Mouse (Mus musculus): ENCODE results near the gene Rnaset2b.
"Not testable (repeated sequence)": the region's sequence is repeated elsewhere in the genome, so short reads cannot be mapped to it uniquely, and the experiment has no call there.

DNA sequence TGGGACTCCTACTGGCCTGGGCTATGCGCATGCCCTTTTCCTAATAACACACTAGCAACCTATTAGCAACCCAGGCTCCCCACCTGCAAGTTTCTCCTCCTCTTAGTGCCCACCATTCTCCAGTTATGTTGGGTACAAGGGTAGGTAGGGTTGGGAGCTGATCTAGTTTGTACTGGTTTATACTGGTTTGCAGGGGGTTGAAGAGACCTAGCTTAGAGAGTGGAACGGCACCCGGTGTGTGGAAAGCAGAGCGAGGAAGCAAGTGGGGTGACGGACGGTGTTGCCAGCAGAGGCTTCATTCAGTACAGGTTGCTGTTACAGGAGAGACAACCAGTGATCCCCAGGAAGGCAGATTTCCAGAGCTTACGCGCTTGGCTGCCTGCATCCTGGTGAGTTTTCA lies at the start of gene Rnaset2b:
- TF ChIP-seq CTCF, POLR2A (IDR thresholded peaks at IDR 0.05; ENCODE audit: extremely low read depth, insufficient read depth, low read length): not testable (repeated sequence)

All from cortical plate, adult 2 months (tissue).